Mouse (Mus musculus): ENCODE measurements around the gene Mtfmt. TPM values are rescaled to one million over a fixed set of nuclear protein-coding genes. Genes with fewer than 3 reads are reported as not detected.

Gene Mtfmt
- total and polyA plus RNA-seq, 3 experiments = 18.1 to 26.3 (median 26.2) TPM

DNA sequence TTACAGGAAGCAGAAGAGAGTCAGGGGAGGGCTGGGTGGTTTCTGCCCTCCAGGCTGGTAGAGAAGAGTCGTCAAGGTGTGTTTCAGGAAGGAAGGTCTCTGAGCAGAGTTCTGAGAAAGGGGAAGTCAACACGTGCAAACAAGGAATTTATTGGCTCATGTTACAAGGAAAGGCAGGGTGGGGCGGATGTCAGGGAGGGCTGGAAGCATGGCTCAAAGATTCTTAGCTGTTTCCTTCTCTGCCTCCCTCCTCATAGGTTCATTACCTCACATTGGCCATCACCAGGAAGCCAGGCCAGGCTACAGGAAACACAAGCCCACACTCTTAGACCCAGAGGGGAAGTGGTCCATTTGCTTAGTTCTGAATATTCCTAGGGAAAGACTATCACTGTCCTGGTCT is 11.2 kb upstream of the Mtfmt start:
- Histone ChIP-seq H3K4me3 (replicated peaks in 1 of 3; ENCODE audit: low read depth in 2 of 3, low read length in 2 of 3, poor library complexity in 1 of 3) (no peak overlapping the region), H3K27me3 (replicated peaks) (no peaks in the 10 kb centered on the region), H3K36me3 (replicated peaks in 1 of 2; ENCODE audit: control insufficient read depth in 1 of 2, insufficient read depth in 1 of 2, low read length in 1 of 2) (no peaks in the 10 kb centered on the region), H3K4me2 (ENCODE audit: insufficient read depth, low read depth, poor library complexity, severe bottlenecking) (no peak overlapping the region), H3K9me3 (replicated peaks; ENCODE audit: low read length) (no peaks in the 10 kb centered on the region), H3K27ac (ENCODE audit: insufficient read depth, low read depth) (no peak overlapping the region), H3K4me1 (ENCODE audit: control insufficient read depth in 1 of 2, insufficient read depth in 2 of 2) (peaks cover 0 to 9% of the 10 kb centered on the region in 2 experiments; a peak in 2 of 4 replicates), H3K79me2 (replicated peaks; ENCODE audit: control insufficient read depth, extremely low read depth, insufficient read depth, poor library complexity, severe bottlenecking) (no peaks in the 10 kb centered on the region), H3K9ac (ENCODE audit: insufficient read depth, low read depth) (no peak overlapping the region)
- in situ Hi-C loops (cut with MboI; ENCODE audit: low pct_ligation_motif_present, low pct_unique_long_range_greater_than_20kb, low sequenced_read_pairs) = loop anchor here (10.0 kb wide), 1 partner anchor 200 kb away; no protein-coding TSS in a partner anchor
- dilution Hi-C loops (cut with MboI; ENCODE audit: extremely low pct_ligation_motif_present, extremely low pct_unique_long_range_greater_than_20kb, low sequenced_read_pairs) = no loop called here
- TF ChIP-seq E2F4 (IDR thresholded peaks at IDR 0.05; ENCODE audit: insufficient replicate concordance, low read depth, low read length) (no peak), UBTF (IDR thresholded peaks at IDR 0.05; ENCODE audit: low read depth, low read length) (no peak), ZMIZ1 (IDR thresholded peaks at IDR 0.05; ENCODE audit: low read depth, low read length) (no peak), MEF2A (IDR thresholded peaks at IDR 0.05; ENCODE audit: borderline replicate concordance, low read depth, low read length) (no peak), PAX5 (IDR thresholded peaks at IDR 0.05; ENCODE audit: low read length) (no peak), MXI1 (IDR thresholded peaks at IDR 0.05; ENCODE audit: low read depth, low read length) (no peak)
- no peak for DNase-seq (ENCODE audit: extremely low read depth)

DNA sequence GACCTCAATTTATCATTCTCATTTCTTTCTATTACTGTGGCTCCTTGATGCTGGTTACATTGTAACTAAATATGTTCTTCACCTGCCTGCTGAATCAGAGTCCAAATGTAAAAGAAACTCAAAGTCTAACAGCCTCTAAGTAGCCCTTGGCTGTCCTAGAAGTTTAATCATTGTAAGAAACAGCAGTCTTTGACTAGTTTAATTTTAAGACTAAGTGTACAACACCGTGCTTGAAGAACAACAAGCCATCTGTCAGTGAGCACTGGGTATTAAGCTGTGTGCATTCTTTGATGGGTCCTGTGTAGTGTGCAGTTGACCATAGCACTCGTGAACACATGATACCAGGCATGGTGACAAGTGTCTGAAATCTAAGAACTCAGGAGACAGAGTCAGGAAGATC is 8.1 kb upstream of the Mtfmt start:
- Histone ChIP-seq H3K9me3 (replicated peaks; ENCODE audit: low read length) (no peaks in the 10 kb centered on the region), H3K27me3 (replicated peaks) (no peaks in the 10 kb centered on the region), H3K4me2 (ENCODE audit: insufficient read depth, low read depth, poor library complexity, severe bottlenecking) (no peak overlapping the region), H3K36me3 (replicated peaks in 1 of 2; ENCODE audit: control insufficient read depth in 1 of 2, insufficient read depth in 1 of 2, low read length in 1 of 2) (no peaks in the 10 kb centered on the region), H3K9ac (ENCODE audit: insufficient read depth, low read depth) (no peak overlapping the region), H3K4me1 (ENCODE audit: control insufficient read depth in 1 of 2, insufficient read depth in 2 of 2) (peaks cover 0 to 9% of the 10 kb centered on the region in 2 experiments; a peak in 2 of 4 replicates), H3K79me2 (replicated peaks; ENCODE audit: control insufficient read depth, extremely low read depth, insufficient read depth, poor library complexity, severe bottlenecking) (no peaks in the 10 kb centered on the region), H3K4me3 (replicated peaks in 1 of 3; ENCODE audit: low read depth in 2 of 3, low read length in 2 of 3, poor library complexity in 1 of 3) (no peak overlapping the region), H3K27ac (ENCODE audit: insufficient read depth, low read depth) (no peak overlapping the region)
- no peak for TF ChIP-seq NELFE (IDR thresholded peaks at IDR 0.05; ENCODE audit: low read depth, low read length)
- no peak for TF ChIP-seq SMC3 (IDR thresholded peaks at IDR 0.05; ENCODE audit: low read depth, low read length)
- TF ChIP-seq NRF1 (IDR thresholded peaks at IDR 0.05; ENCODE audit: low read depth, low read length) = no peak
- TF ChIP-seq GABPA (IDR thresholded peaks at IDR 0.05; ENCODE audit: insufficient replicate concordance, low read depth, low read length) = no peak
- no peak for TF ChIP-seq ZC3H11A (IDR thresholded peaks at IDR 0.05; ENCODE audit: low read depth, low read length)
- no peak for TF ChIP-seq TCF12 (IDR thresholded peaks at IDR 0.05; ENCODE audit: low read depth, low read length)
- in situ Hi-C loops (cut with MboI; ENCODE audit: low pct_ligation_motif_present, low pct_unique_long_range_greater_than_20kb, low sequenced_read_pairs) (loop anchor here (5.0 to 10.0 kb wide), 2 partner anchors 45 to 203 kb away; no protein-coding TSS in a partner anchor), dilution Hi-C loops (cut with MboI; ENCODE audit: extremely low pct_ligation_motif_present, extremely low pct_unique_long_range_greater_than_20kb, low sequenced_read_pairs) (no loop called here)
- DNase-seq (ENCODE audit: extremely low read depth) = no peak

DNA sequence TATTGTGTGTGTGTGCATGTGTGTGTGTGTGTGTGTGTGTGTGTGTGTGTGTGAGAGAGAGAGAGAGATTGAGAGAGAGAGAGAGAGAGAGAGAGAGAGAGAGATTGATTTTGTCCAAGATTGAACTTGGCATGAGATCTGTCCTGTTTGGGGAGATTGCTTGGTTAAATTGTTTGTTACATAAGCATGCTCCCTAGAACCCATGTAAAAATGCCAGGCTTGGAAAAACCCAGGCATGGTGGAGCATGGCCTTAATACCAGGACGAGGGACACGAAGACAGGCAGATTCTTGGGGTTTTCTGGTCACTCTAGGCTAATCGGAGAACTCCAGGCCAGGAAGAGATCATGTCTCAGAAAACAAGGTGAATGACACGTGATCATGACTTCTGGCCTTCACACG is 7.6 kb upstream of the Mtfmt start:
- Histone ChIP-seq H3K4me3 (replicated peaks in 1 of 3; ENCODE audit: low read depth in 2 of 3, low read length in 2 of 3, poor library complexity in 1 of 3) (no peak overlapping the region), H3K79me2 (replicated peaks; ENCODE audit: control insufficient read depth, extremely low read depth, insufficient read depth, poor library complexity, severe bottlenecking) (no peaks in the 10 kb centered on the region), H3K27me3 (replicated peaks) (no peaks in the 10 kb centered on the region), H3K9ac (ENCODE audit: insufficient read depth, low read depth) (no peak overlapping the region), H3K27ac (ENCODE audit: insufficient read depth, low read depth) (no peak overlapping the region), H3K9me3 (replicated peaks; ENCODE audit: low read length) (no peaks in the 10 kb centered on the region), H3K36me3 (replicated peaks in 1 of 2; ENCODE audit: control insufficient read depth in 1 of 2, insufficient read depth in 1 of 2, low read length in 1 of 2) (no peaks in the 10 kb centered on the region), H3K4me2 (ENCODE audit: insufficient read depth, low read depth, poor library complexity, severe bottlenecking) (no peak overlapping the region), H3K4me1 (ENCODE audit: control insufficient read depth in 1 of 2, insufficient read depth in 2 of 2) (peaks cover 0 to 9% of the 10 kb centered on the region in 2 experiments; a peak in 2 of 4 replicates)
- in situ Hi-C loops (cut with MboI; ENCODE audit: low pct_ligation_motif_present, low pct_unique_long_range_greater_than_20kb, low sequenced_read_pairs) = loop anchor here (5.0 to 10.0 kb wide), 2 partner anchors 46 to 203 kb away; no protein-coding TSS in a partner anchor
- no peak for TF ChIP-seq TCF12 (IDR thresholded peaks at IDR 0.05; ENCODE audit: low read depth, low read length)
- TF ChIP-seq POLR2A (IDR thresholded peaks at IDR 0.05; ENCODE audit: low read depth, low read length) = no peak
- TF ChIP-seq SIN3A (IDR thresholded peaks at IDR 0.05; ENCODE audit: low read length) = no peak
- no peak for TF ChIP-seq HCFC1 (IDR thresholded peaks at IDR 0.05; ENCODE audit: low read depth, low read length)
- no peak for DNase-seq (ENCODE audit: extremely low read depth)
- dilution Hi-C loops (cut with MboI; ENCODE audit: extremely low pct_ligation_motif_present, extremely low pct_unique_long_range_greater_than_20kb, low sequenced_read_pairs) = no loop called here

Measured in CH12.LX (cell line).